Mouse (Mus musculus) telencephalon, adult 2 months (tissue): ENCODE results near the gene Olfr330.
A peak's percentile ranks its signal among the peaks of the same experiment; 100 is the strongest.
"Not testable (repeated sequence)": the region's sequence is repeated elsewhere in the genome, so short reads cannot be mapped to it uniquely, and the experiment has no call there.

Source experiments
- DNase-seq: peaks from one replicate; pipeline ENCODE4 v3.0.0-alpha.2; 2011; ENCODE audit warnings: low read depth, low spot score

The Olfr330 gene

DNA sequence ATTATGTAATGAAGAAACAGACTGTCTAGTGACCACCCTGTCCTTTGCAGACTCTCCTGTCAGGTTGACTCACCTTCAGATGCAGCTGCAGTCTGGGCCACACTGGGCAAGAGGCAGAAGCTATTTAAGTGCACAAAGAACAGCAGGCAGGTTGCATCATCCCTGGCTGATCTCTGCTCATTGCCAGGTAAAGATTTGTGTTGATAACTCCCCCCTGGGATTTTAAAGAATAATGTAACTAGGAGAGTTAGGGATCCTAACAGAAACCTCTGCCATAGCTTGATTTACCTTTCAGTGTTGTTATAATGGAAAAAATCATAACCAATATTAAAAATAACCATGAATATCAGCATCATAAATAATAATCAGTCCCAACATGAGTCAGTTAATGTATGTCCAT is at the start of gene Olfr330:
Gene Olfr330, minus strand, starts transcription at position 101 of the 400 bp plus-strand sequence.
- DNase-seq, result not testable (repeated sequence)

DNA sequence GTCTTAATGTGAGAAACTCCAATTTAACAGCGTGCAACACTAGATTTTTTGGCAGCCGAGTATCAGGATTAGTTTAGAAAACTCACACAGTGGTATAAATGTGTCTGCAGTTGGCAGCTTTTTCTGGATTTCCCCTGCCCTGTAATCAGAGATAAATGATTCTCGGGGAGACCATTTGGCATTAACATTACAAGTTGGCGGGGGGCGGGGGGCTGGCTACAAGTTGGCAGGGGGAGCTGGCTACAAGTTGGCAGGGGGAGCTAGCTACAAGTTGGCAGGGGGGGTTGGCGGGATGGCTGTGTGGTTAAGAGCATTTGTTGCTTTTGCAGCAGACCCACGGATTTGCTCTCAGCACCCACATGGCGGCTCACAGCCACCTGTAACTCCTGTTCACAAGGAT is 44.0 kb upstream of the Olfr330 start:
- peak; percentile 51 for DNase-seq

DNA sequence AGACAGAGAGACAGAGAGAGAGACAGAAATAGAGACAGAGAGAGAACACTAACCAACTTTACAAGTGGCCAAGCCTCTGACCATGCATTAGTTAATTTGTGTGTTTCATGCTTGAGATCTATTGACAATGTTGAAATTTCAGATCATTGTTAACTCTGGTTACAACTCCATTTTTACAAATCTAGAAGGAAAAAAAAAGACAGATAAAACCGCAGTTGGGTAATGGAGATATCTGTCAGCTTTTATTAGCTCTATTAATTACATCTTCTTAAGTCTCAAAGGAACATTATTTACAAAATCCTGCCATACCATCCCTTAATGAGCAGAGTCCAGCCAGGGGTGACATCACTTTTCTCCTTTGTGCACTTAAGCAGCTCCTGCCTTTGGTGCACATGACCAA is 42.8 kb upstream of the Olfr330 start, which contains the start of gene Olfr325:
Gene Olfr325, plus strand, starts transcription at position 301 of the 400 bp plus-strand sequence.
- no peak for DNase-seq

DNA sequence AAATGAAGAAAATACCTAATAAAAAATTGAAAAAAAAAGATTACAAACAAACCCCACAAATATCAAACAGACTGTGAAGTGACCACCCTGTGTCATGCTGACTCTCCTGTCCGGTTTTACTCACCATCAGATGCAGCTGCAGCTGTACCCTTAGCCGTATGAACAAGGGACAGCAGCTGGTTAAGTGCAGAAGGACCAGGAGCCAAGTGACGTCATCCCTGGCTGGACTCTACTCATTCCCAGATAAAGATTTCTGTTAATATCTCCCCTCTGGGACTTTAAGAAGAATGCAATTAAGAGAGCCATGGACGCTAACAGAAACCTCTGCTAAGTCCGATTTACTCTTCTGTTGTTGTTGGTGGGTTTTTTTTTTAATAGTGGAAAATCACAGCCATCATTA is 35.8 kb upstream of the Olfr330 start, which contains the start of gene Olfr224:
Gene Olfr224, minus strand, starts transcription at position 149 of the 400 bp plus-strand sequence.
- DNase-seq, result no peak

DNA sequence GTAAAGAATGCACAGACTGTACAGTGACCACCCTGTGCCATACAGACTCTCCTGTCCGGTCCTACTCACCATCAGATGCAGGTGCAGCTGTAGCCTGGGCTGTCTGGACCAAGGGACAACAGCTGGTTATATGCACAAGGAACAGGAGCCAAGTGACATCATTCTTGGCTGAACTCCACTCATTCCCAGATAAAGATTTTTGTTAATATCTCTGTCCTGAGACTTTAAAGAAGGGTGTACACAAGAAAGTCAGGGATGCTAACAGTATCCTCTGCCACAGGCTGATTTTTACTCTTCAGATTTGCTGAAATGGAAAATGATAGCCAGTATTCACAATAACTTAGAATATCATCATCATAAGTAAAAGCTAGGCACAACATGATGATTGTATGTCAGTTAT is 20.9 kb upstream of the Olfr330 start, which contains the start of gene Olfr328:
Gene Olfr328, minus strand, starts transcription at position 101 of the 400 bp plus-strand sequence.
- DNase-seq, result no peak

DNA sequence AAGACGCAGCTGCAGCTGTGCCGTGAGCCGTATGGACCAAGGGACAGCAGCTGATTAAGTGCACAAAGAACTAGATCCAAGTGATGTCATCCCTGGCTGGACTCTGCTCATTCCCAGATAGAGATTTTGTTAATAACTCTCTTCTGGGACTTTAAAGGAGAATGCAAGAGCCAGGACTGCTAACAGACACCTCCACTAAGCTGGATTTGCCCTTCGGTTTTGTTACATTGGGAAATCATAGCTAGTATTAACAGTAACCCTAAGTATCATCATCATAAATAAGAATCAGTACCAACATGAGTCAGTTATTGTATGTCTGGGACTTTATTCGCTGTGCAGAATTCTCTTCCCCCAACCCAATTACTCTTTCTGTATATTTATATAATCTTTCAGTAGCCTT is 11.7 kb upstream of the Olfr330 start, which contains the start of gene Olfr329-ps:
Gene Olfr329-ps, minus strand, starts transcription at position 101 of the 400 bp plus-strand sequence.
- no peak for DNase-seq

DNA sequence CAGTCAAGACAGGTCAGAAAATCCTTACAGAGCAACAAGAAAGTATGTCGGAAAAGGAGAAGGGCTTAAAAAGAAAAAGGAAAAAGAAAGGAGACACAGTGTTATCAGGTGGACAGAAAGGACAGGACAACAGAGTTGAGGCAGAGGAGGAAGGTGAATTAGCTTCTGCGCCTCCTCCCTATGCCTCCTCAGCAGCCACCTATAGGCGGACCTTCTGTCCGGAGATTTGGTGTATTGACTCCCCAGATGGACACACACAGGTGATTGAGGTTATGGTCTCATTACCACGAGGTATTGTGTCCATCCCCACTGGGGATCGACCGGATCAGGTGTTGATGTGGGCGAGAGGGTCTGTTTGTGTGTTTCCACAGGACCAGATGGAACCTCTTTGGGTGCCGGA is 14.9 kb downstream of the Olfr330 start:
- not testable (repeated sequence) for DNase-seq

DNA sequence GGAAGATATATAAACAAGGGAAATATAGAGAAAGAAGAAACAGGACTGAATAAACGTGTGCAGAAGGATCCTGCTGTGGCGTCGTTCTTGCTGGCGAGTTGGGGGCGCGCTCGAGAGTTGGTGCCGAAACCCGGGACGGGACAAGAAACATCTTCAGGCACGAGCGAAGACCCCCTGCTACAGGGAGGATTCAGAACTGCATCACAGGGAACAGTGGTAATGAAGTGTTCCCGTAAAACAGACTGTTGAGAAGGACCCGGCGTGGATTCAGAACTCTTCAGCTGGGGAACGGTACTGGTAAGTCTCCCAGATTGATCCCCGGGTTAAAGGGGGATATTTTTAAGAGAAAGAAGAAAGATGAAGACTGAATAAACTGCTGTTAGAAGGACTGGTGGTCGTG is 15.7 kb downstream of the Olfr330 start:
- DNase-seq, result not testable (repeated sequence)

DNA sequence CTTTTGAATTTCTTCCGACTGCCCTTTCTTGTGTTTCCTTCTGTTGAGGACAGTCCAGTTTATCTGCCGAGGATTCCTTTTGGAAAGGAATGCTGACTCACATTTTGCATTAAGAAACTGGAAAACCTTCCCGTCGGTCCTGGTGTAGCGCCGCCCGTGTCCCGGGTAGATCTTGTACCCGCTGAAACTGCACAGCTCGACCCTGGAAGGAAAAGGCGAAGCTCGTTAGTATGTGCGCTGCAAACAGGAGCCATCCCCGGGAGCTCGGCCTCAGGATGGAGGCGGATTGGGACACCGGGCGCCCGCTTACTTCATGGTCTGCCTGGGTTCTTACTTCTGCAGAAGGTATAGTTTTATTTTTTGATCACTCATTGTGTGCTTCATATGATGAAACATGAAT is 25.6 kb downstream of the Olfr330 start:
- DNase-seq, result not testable (repeated sequence)

DNA sequence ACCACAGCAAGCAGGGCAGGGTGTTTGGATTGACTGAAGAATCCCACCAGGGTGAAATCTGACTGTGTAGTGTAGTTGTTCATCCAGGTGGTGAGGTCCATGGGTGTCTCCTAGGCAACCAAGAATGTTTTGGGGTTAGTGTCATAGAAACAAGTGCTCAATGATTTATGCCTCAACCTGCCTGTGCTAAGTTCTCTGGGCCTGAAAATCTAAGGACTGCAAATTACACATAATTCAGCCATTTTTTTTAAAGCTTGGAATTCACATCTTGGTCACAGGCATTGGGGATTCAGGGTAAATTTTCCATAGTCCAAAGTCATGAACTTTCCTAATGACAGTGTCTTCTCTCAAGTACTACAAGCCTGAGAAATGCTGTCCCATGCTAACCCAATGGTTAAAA is 32.2 kb downstream of the Olfr330 start, which contains the start of gene Olfr331:
Gene Olfr331, minus strand, starts transcription at position 101 of the 400 bp plus-strand sequence.
- DNase-seq, result not testable (repeated sequence)

DNA sequence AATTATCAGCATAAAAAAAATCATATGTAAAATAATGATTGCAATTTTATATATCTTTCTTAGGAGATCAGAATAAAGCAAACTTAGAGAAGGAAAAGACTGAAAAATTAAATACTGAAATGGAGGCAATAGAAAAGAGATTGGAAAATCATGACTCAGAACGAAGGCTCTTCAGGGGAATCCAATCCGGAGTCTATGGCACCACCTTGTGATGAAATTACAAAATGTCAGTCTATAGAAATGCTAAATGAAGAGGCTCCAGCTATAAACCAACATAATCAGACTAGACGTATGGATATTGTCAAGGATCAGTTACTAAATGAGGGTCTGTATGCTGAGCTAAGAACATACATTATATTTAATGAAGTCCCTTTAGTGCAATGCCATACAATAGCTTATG is 35.3 kb downstream of the Olfr330 start:
- DNase-seq, result no peak

DNA sequence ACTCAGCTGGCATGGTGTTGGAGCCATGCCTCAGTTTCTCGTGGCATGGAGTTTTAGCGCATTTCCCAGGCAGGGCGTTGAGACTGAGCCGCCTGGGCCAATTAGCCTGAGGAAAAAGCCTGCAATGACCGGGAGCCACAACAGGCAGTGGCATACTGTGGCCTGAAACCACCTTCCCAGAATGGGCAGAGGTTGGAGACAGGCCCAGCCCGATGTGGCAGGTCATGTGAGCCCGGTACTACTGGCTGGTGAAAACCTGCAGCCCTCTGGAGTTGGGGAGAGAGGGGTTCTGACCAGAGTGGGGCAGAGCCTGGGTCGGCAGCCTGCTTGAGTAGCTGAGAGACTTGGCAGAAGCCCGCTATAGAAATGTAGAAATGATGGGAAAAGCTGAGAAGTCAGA is 35.9 kb downstream of the Olfr330 start:
- no peak for DNase-seq

DNA sequence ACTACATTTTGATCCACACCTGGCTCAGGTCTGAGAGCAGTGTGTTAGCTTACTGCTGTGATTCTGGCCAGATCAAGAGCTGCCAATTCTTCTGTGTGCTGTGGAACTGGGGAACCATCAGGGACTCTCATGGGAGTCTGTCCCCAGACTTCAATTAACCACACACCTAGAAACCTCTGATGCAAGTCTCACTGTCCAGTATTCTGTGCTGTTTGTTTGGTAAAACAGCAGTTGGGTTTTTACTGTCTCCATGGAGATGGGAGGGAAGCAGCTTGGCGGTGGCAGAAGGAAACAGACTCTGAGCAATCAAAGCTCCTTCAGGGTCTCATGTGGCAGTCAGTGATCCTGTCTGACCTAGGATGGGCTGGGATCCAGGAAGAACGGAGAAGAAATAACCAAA is 42.2 kb downstream of the Olfr330 start, which contains the start of gene Olfr332:
Gene Olfr332, minus strand, starts transcription at position 101 of the 400 bp plus-strand sequence.
- no peak for DNase-seq
